Mouse (Mus musculus) G1E (cell line): ENCODE data around the gene Slc35a1.
"Not testable (repeated sequence)": the region's sequence is repeated elsewhere in the genome, so short reads cannot be mapped to it uniquely, and the experiment has no call there.

Experiments used
- CTCF ChIP-seq: IDR thresholded peaks from 2 replicates; pipeline ENCODE4 v1.5.1; 2012; ENCODE audit warnings: low read depth, low read length, inconsistent platforms, mixed read lengths
- GATA1 ChIP-seq: IDR thresholded peaks from 2 replicates; pipeline ENCODE4 v1.6.1; 2012; ENCODE audit warnings: borderline replicate concordance, low read length, inconsistent platforms, mixed read lengths
- GATA2 ChIP-seq: IDR thresholded peaks from 2 replicates; pipeline ENCODE4 v1.6.1; 2012; ENCODE audit warnings: low read depth, low read length, inconsistent platforms, borderline replicate concordance
- POLR2AphosphoS5 ChIP-seq: IDR thresholded peaks from 2 replicates; pipeline ENCODE4 v1.6.1; 2012; ENCODE audit warnings: low read depth, low read length, inconsistent platforms; ENCODE audit not compliant: insufficient replicate concordance
- TAL1 ChIP-seq: conservative IDR thresholded peaks from 2 replicates; pipeline ENCODE4 v1.6.1; 2012; ENCODE audit warnings: low read depth, low read length, inconsistent platforms, mixed read lengths

- TF ChIP-seq CTCF, TAL1, GATA1, POLR2AphosphoS5, GATA2: not testable (repeated sequence)
These were observed 46.2 kb upstream of the Slc35a1 start for GRCm38 (mm10) chr4:34733415-34733814.
